Mouse (Mus musculus): Measurements from ENCODE around the gene Dpysl4. TPM values are rescaled to one million over a fixed set of nuclear protein-coding genes. Genes with fewer than 3 reads are reported as not detected.

Gene Dpysl4
- total RNA-seq, 1 experiment from 2014 or later = not detected

GRCm38 (mm10) chr7:139095282-139095681 lies 9.5 kb downstream of the Dpysl4 start:
- ATAC-seq (replicated peaks; ENCODE audit: low read depth, poor library complexity, severe bottlenecking) = no peak

- ATAC-seq (replicated peaks; ENCODE audit: low read depth, poor library complexity, severe bottlenecking) = no peak
These were observed 10.6 kb downstream of the Dpysl4 start for GRCm38 (mm10) chr7:139096399-139096798.

GRCm38 (mm10) chr7:139100531-139101095 lies 14.8 kb downstream of the Dpysl4 start:
- no peak for ATAC-seq (replicated peaks; ENCODE audit: low read depth, poor library complexity, severe bottlenecking)

DNA sequence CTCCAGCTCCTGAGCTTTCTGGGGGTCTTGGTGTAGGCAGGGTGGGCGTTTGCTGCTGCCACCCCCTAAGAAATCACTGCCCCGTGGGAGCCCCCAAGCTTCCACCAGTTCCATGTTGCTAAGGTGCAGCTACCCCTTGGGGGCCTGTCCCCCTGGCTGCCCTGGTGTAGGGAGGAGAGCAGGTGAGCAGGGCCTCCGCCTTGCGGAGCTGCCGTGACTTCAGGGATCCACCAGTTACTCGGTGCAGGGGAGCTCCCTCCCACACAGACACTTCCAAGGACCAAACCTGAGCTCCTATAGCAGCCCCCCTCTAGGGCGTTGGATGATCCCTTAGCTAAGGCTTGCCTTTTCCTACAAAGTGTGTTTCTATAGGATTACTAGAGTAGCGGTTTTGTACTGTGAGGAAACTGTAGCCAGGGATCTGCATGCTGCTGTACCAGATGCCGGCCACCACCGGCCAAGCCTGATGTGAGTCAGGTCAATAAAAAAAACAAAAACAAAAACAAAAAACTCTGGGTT lies 15.5 kb downstream of the Dpysl4 start:
- ATAC-seq (replicated peaks; ENCODE audit: low read depth, poor library complexity, severe bottlenecking) = no peak

GRCm38 (mm10) chr7:139101826-139102225 lies 16.0 kb downstream of the Dpysl4 start:
- no peak for ATAC-seq (replicated peaks; ENCODE audit: low read depth, poor library complexity, severe bottlenecking)

DNA sequence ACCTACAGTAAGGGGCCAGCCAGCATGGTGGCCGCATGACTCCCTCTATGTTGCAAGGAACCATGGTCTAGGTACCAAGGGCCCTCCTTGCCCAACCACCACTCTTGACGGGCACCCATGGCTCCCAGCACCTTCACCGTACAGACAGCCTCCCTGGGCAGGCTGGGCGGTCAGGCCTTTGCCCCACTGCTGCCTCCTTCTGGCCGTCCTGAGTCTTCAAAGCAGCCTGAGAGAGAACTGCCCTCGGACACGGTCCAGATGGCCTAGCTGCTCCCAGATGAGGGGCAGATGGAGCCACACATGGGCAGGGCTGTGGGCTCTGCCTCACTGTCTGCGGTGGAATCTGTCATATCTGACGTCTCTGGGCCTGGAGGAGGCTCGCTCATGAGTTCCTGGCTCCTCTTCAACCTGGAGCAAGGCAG lies 18.2 kb downstream of the Dpysl4 start:
- ATAC-seq (replicated peaks; ENCODE audit: low read depth, poor library complexity, severe bottlenecking) = no peak

- no peak for ATAC-seq (replicated peaks; ENCODE audit: low read depth, poor library complexity, severe bottlenecking)
These were observed 19.3 kb downstream of the Dpysl4 start for GRCm38 (mm10) chr7:139105076-139105475.

DNA sequence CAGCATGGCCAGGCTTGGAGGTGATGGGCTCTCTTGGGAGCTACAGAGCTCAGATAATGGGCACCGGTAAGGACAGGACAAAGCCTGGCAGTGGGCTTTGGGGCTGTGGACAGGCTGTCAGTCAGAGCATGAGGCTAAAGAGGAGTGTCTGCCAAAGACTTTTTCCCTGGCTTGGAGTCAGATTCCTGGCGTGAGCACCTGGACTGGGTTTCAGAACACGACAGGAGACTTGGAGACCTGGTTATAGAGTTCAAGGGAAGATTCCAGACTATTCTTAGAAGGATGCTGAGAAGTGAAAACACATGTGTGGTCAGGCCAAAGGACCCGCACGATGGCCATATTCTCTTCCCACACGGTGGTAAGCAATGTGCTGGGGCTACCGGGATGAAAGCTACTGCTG lies 19.9 kb downstream of the Dpysl4 start:
- ATAC-seq (replicated peaks; ENCODE audit: low read depth, poor library complexity, severe bottlenecking) = no peak

DNA sequence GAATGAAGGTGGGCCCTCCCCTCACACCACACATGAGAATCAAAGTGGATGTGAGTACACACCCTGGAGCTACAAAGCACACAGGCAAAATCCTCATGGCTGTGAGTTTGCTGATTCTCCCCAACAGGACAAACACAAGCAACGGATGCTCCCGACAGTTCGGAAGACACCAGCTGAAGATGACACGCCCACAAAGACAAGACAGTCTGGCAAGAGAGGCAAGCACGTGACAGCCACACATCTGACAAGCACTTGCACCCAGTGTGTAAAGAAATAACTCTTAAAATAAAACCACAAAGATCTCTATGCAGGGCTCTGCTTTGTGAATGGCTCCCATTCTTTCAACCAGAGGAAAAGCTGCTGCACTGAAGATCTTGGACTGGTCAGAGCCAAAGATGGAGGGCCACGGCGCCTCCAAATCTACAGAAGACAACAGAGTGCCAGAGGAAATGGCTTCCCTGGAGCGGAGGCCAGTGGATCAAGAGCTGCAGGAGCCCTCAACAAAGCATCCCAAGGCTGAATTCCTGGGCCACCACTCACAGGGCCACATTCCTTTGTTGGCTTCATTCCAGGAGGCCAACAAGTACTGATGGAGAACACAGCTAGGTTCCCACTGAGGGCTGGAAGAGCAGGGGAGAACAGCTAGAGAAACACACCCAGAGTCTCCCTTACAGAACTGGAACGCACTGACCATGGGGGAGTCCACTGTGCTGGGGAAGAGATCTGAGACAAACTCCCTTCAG lies 22.3 kb downstream of the Dpysl4 start:
- no peak for ATAC-seq (replicated peaks; ENCODE audit: low read depth, poor library complexity, severe bottlenecking)

- ATAC-seq (replicated peaks; ENCODE audit: low read depth, poor library complexity, severe bottlenecking) = peak; percentile 98
These were observed 33.5 kb downstream of the Dpysl4 start for GRCm38 (mm10) chr7:139119152-139119774.

- no peak for ATAC-seq (replicated peaks; ENCODE audit: low read depth, poor library complexity, severe bottlenecking)
These were observed 34.0 kb downstream of the Dpysl4 start for GRCm38 (mm10) chr7:139119775-139120153.

- ATAC-seq (replicated peaks; ENCODE audit: low read depth, poor library complexity, severe bottlenecking) = peak; percentile 56
These were observed 40.1 kb downstream of the Dpysl4 start for GRCm38 (mm10) chr7:139125881-139126280.

DNA sequence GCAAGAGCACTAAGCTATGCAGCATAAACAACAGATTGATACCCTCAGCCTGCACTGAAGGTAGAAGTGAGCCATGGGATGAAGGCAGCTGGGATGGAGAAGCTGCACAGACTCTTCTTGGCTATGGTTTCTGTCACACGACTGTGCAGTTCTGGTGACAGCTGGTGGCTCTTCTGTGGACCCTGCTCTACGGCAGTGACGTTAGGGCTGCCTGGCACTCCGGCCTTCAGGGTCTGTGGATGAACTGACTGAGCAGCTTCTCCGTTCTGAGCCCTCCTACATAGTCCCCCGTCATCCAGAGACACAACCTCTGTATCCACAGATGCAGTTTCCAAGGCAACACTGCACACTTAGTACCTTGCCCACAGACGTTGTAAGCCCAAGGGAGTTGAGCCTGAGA lies 40.7 kb downstream of the Dpysl4 start:
- ATAC-seq (replicated peaks; ENCODE audit: low read depth, poor library complexity, severe bottlenecking) = no peak

DNA sequence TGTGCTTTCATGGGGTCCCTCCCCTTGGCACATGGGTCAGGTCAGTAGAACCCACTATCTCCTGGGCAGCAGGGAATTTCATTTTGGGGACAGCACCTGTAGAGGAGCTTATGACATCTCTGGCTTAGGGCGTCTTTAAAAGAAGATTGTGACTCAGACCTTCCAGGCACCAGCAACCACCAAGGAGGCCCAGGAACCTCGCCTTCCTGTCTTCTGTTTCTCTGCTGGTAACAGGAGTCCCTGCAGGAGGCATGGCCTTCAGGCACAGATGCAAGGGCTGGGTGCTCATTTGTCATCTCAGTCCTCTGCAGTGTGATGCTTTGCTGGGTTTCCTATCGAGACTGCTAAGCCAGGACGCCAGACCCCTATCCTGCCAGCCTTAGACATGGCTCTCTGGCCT lies 43.2 kb downstream of the Dpysl4 start:
- no peak for ATAC-seq (replicated peaks; ENCODE audit: low read depth, poor library complexity, severe bottlenecking)

DNA sequence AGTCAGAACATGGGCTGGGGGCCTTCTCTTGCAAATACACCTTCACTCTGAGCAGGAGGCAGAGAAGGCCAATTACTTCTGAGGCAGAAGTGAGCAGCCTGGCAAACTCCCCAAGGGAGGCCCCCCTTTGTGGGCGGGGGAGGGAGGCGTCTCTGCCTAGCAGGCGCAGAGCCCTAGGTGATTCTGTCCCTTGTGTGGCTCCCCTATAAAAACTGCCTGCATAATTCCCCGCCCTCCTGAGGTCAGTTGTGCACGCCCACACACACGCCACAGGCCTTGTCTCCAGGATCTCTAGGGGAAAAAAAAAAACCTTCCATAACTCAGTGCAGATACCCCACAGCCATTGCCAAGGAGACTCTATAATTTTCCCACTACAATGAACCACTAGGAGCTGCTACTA lies 44.6 kb downstream of the Dpysl4 start:
- ATAC-seq (replicated peaks; ENCODE audit: low read depth, poor library complexity, severe bottlenecking) = peak; percentile 20

- ATAC-seq (replicated peaks; ENCODE audit: low read depth, poor library complexity, severe bottlenecking) = peak; percentile 87
These were observed 45.7 kb downstream of the Dpysl4 start for GRCm38 (mm10) chr7:139131538-139131937.

- no peak for ATAC-seq (replicated peaks; ENCODE audit: low read depth, poor library complexity, severe bottlenecking)
These were observed 47.6 kb downstream of the Dpysl4 start for GRCm38 (mm10) chr7:139133446-139133845.

DNA sequence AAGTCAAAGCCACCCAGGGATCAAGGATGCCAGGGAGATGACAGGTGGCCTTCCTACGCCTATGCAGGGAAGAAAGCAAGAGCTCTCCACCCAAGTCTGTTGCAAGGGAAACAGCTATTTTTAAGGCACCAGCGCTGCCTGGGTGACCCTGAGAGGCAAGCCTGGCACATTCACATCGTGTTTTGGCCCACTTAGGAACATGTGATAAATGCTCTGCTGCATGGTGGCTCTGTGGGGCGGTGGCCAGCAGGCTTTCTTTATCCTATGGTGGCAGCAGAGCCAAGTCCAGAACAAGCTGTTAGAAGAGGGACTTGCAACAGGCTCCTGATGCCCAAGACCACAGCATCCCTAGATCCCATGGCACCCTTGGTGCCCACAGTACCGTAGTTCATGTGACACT lies 49.4 kb downstream of the Dpysl4 start:
- ATAC-seq (replicated peaks; ENCODE audit: low read depth, poor library complexity, severe bottlenecking) = no peak

GRCm38 (mm10) chr7:139136906-139137491 lies 51.2 kb downstream of the Dpysl4 start:
- ATAC-seq (replicated peaks; ENCODE audit: low read depth, poor library complexity, severe bottlenecking) = no peak

DNA sequence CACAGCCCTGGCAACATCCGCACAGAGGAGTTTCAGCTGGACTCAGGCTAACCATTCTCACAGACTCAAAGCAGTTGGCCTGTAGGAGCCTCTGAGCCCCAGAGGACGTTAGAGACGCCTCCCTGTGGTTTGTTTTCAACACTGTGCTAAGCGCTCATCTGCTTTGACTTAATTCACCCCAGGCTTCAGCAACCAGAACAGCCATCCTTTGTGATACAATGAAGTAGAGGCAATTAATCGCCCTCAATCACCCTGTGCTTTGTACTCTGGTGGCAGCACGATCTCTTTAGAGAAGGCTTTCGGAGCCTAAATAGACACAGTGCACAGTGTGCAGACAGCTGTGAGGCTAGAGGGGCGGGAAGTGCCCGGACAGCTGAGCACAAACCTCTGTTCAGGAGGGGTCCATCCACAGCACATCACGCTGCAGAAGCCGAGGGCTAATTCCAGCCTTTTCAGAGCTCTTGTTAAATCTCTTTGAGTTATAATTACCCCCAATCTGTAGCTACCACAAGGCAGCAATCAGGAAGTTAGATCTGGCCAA lies 54.2 kb downstream of the Dpysl4 start:
- ATAC-seq (replicated peaks; ENCODE audit: low read depth, poor library complexity, severe bottlenecking) = no peak

DNA sequence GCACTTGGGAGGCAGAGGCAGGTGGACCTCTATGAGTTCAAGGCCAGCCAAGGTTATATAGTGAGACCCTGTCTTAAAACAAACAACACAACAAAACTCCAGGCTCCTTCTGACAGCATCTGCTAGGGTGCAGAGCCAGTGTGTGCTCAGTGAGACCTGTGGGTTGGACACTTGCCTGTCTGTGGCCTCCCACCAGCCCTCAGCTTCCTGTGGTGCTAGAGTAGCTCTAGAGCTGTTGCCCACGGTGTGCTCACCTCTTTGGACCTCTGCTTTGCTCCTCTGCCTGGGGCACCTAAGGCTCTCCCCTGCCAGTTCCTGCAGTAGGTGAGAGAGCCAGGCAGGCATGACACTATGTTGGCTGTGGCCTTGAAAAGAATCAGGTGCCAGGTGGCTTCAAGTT lies 58.0 kb downstream of the Dpysl4 start:
- ATAC-seq (replicated peaks; ENCODE audit: low read depth, poor library complexity, severe bottlenecking) = 0 out of 2 replicates have a peak, but pooled peaks have one; percentile 12

Data from common myeloid progenitor, adult 5-6 weeks (primary cell).